Mouse (Mus musculus) Patski (cell line): ENCODE results near the gene Krcc1. TPM values are rescaled to one million over a fixed set of nuclear protein-coding genes. Genes with fewer than 3 reads are reported as not detected.

Source experiments
- ATAC-seq: fragments of 100-300 bp; one replicate; pipeline ENCODE4 v1.8.0; 2021
- CTCF ChIA-PET: fragments of 350-600 bp; sonication (Branson Sonifier 250); formaldehyde crosslinking; loops from one replicate; lab custom pipeline; 2022; ENCODE audit warnings: inconsistent platforms; lab: Charles Lee
- POLR2A ChIA-PET: fragments of 350-600 bp; sonication (Branson Sonifier 250); formaldehyde crosslinking; loops from one replicate; lab custom pipeline; 2022; ENCODE audit warnings: antibody characterized with exemption, inconsistent platforms; lab: Charles Lee
- DNase-seq: peaks from one replicate; pipeline ENCODE4 v3.0.0-alpha.2; 2011; ENCODE audit warnings: low read depth, low spot score
- H3K27me3 ChIP-seq: fragments of 371-371 bp; one replicate; pipeline ENCODE4 v1.5.1; 2021
- CTCF ChIP-seq: fragments of 100-300 bp; IDR thresholded peaks from one replicate; pipeline ENCODE4 v1.5.1; 2021
- in situ Hi-C: fragments of 300-500 bp; cut with MboI; formaldehyde crosslinking; loops from 3 replicates; pipeline ENCODE4 v1.11.1; 2018; ENCODE audit warnings: low pct_unique_long_range_greater_than_20kb, mixed read lengths
- polyA plus RNA-seq: library from polyadenylated mRNA; unstranded; gene quantifications from one replicate; pipeline ENCODE4 v1.2.3, GENCODE M21; 2021

Krcc1 gene
- 98.8 TPM for polyA plus RNA-seq

DNA sequence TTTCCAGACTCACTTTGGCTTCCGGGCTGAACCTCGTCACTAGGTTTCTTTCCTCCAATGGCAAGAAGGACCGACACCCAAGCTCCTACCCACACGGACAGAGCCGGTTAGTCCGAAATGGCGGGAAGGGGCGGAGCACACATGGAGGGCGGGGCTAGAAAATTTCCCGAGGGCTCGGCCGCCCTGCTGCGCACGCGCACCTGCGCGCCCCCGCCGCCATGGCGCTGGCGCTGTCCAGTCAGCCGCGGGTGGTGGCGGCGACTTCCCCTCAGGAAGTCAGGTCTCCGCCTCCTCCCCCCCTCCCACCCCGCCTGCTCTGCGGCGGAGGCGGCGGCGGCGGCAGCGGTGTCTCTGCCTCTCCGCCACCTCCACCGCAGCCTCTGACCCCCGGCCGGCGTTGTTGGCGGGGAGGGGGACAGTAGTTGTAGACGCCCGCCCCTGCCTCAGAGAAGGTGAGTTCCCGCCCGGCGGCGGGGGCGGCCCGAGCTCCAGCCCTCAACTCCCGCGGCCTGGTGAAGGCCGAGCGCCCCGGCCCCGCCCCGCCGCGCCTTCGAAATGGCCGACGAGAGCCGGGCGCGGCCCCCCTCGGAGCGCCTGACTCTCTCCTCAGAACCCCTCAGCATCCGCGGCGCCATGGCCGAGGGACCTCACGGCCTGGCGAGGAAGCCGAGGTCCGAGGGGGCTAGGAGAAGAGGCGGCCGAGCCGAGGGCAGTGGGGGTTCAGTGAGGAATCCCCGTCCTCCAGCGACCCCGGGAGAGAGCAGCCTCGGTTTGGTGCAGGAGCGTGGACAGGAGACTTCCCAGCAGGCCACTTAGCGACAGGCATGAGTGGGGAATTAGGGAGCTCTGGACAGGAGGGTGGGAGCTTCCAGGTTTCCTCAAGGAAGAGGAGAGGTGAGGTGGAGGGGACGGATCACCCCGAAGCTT, at the start of gene Krcc1:
Gene Krcc1 (plus strand): TSS at position 289 of the 927 bp plus-strand sequence.
- in situ Hi-C loops = loop anchor here (5.0 kb wide), 1 partner anchor 109 kb away; no protein-coding TSS in a partner anchor
- POLR2A ChIA-PET = interaction anchor here (0.6 to 1.4 kb wide), 7 partner anchors 10 to 165 kb away, joined by 3 to 5 read pairs (median 3); no protein-coding TSS in a partner anchor

GRCm38 (mm10) chr6:71224184-71224943, 47.1 kb upstream of the Krcc1 start:
- no peak for TF ChIP-seq CTCF
- ATAC-seq = peak; percentile 79

More for the DNA sequence above, at the start of gene Krcc1:
- ATAC-seq (peak; percentile 90), DNase-seq (peak; percentile 70)
- no peak for TF ChIP-seq CTCF
- CTCF ChIA-PET = interaction anchor here (0.8 to 0.9 kb wide), 2 partner anchors 47 to 104 kb away, joined by 3 read pairs; no protein-coding TSS in a partner anchor
- no peaks in the 10 kb centered on the region for H3K27me3 ChIP-seq

DNA sequence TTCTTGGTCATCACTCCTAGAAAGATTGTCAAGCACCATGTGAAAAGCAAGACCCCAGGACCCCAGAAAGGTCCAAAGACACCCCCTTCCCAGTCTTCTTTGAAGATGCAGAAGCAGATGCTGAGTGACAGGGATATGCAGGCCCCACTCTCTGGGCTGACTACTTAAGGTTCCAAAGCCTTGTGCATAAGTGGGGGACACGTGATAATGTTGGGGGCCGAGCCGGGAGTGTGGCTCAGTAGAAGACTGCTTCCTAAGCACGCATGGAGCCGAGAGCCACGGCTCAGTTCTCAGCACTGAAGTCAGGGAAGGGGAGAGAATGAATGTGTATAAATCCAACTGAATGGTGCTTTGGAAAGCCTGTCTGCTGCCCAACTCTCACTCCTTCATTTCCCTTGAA, 44.9 kb upstream of the Krcc1 start:
- ChIA-PET CTCF (no interaction called here), POLR2A (no interaction called here)
- TF ChIP-seq CTCF = no peak
- no peak for ATAC-seq
- in situ Hi-C loops = no loop called here
- DNase-seq = no peak
- H3K27me3 ChIP-seq = no peaks in the 10 kb centered on the region

More at GRCm38 (mm10) chr6:71224184-71224943, 47.1 kb upstream of the Krcc1 start:
- peak; percentile 80 for DNase-seq
- POLR2A ChIA-PET = no interaction called here
- in situ Hi-C loops = no loop called here
- CTCF ChIA-PET = interaction anchor here (0.9 to 1.6 kb wide), 3 partner anchors 12 to 75 kb away, joined by 3 to 5 read pairs (median 3); partner anchors contain the start of gene Krcc1
- H3K27me3 ChIP-seq = no peaks in the 10 kb centered on the region

- no peak for TF ChIP-seq CTCF
- ChIA-PET POLR2A (no interaction called here), CTCF (interaction anchor here (0.9 kb wide), 1 partner anchor 24 kb away, joined by 3 read pairs; no protein-coding TSS in a partner anchor)
- DNase-seq = no peak
- in situ Hi-C loops = no loop called here
- H3K27me3 ChIP-seq = no peaks in the 10 kb centered on the region
- peak; percentile 45 for ATAC-seq
These were observed 44.2 kb upstream of the Krcc1 start for GRCm38 (mm10) chr6:71227157-71227770.

- ChIA-PET CTCF (no interaction called here), POLR2A (no interaction called here)
- no peaks in the 10 kb centered on the region for H3K27me3 ChIP-seq
- DNase-seq = no peak
- in situ Hi-C loops = no loop called here
- TF ChIP-seq CTCF = no peak
- no peak for ATAC-seq
These were observed 36.4 kb upstream of the Krcc1 start for GRCm38 (mm10) chr6:71235121-71235520.

DNA sequence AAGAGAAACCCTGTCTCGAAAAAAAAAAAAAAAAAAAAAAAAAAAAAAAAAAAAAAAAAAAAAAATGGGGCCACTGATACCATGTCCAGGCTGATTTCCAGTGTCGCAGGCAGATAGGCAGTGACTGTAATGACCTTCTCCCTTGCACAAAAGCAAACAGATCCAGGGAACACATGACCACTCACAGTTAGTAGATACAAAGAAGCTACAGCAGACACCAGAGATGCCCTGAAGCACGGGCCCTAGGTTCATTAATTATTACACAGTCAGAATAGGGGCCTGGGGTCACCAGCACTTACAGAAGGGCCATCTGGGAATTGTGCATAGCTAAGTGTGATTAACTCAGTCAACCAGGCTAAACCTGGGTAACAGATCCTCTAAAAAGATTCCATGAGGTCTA, 35.5 kb upstream of the Krcc1 start:
- ATAC-seq = no peak
- ChIA-PET POLR2A (interaction anchor here (1.3 kb wide), 1 partner anchor 37 kb away, joined by 3 read pairs; no protein-coding TSS in a partner anchor), CTCF (interaction anchor here (1.0 kb wide), 1 partner anchor 11 kb away, joined by 3 read pairs; no protein-coding TSS in a partner anchor)
- in situ Hi-C loops = no loop called here
- no peak for TF ChIP-seq CTCF
- DNase-seq = no peak
- H3K27me3 ChIP-seq = no peaks in the 10 kb centered on the region

DNA sequence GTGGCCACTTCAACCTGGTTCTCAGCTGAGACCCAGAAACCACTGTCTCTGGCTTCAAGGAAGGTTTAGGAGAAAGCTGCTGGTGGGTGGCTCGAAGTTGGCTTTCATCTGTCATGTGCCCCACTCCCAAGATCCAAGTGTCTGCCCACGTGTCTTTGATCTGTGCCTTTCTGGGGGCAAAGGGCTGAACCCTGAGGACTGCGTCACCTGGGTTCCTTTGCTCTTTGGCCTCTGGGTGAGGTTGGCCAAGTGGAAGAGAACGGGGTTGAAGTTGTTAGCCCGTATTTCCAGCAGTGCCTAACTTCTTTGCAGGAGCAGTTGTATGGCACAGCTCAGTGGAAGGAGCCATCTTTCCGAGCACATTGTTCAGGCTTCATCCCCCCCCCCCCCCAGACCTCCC, 35.0 kb upstream of the Krcc1 start:
- DNase-seq = no peak
- H3K27me3 ChIP-seq = no peaks in the 10 kb centered on the region
- in situ Hi-C loops = no loop called here
- POLR2A ChIA-PET = interaction anchor here (1.3 kb wide), 1 partner anchor 36 kb away, joined by 3 read pairs; no protein-coding TSS in a partner anchor
- ATAC-seq = no peak
- no peak for TF ChIP-seq CTCF
- CTCF ChIA-PET = interaction anchor here (1.0 to 1.7 kb wide), 3 partner anchors 11 to 375 kb away, joined by 3 read pairs; no protein-coding TSS in a partner anchor

DNA sequence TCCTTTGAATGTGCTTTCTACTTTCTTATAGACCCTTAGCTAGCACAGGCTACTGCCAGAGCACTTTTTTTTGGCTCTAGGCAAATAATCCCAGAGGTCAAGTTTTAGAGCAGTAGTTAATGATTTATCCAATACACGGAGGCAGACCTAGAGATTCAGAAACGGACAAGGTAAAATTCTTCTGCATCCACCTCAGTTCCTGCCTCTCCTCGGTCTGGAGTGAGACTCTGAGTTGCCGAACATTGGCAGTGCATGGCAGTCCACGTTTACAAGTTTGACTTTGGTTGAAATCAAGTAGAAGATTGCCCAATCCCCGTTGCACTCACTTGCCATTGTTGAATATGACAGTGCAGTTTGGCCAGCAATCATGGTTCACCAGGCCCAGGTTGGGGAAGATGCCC, 34.4 kb upstream of the Krcc1 start:
- in situ Hi-C loops = no loop called here
- no peak for ATAC-seq
- no peak for DNase-seq
- TF ChIP-seq CTCF = no peak
- ChIA-PET CTCF (interaction anchor here (1.0 to 1.7 kb wide), 2 partner anchors 60 to 375 kb away, joined by 3 read pairs; no protein-coding TSS in a partner anchor), POLR2A (interaction anchor here (0.7 kb wide), 1 partner anchor 13 kb away, joined by 5 read pairs; no protein-coding TSS in a partner anchor)
- no peaks in the 10 kb centered on the region for H3K27me3 ChIP-seq

GRCm38 (mm10) chr6:71239069-71239750, 32.3 kb upstream of the Krcc1 start:
- ChIA-PET CTCF (no interaction called here), POLR2A (interaction anchor here (0.8 kb wide), 1 partner anchor 33 kb away, joined by 3 read pairs; no protein-coding TSS in a partner anchor)
- H3K27me3 ChIP-seq = no peaks in the 10 kb centered on the region
- in situ Hi-C loops = no loop called here
- no peak for DNase-seq
- TF ChIP-seq CTCF = no peak
- no peak for ATAC-seq
